Mouse (Mus musculus): ENCODE data around the gene Ccdc186. TPM values are rescaled to one million over a fixed set of nuclear protein-coding genes. Genes with fewer than 3 reads are reported as not detected.

Gene Ccdc186
- polyA plus RNA-seq, 1 experiment from 2014 or later = 25.2 TPM

GRCm38 (mm10) chr19:56745061-56745460, 76.9 kb downstream of the Ccdc186 start:
- DNase-seq (no peak), ATAC-seq (ENCODE audit: insufficient read depth) (no peak)
- Histone ChIP-seq H3K36me3 (ENCODE audit: insufficient read depth) (no peaks in the 10 kb centered on the region), H3K9me3 (ENCODE audit: low read depth, low read length) (no peaks in the 10 kb centered on the region), H3K27ac (ENCODE audit: low read depth) (no peak overlapping the region), H3K4me3 (ENCODE audit: low read depth, low read length) (no peak overlapping the region), H3K4me1 (ENCODE audit: insufficient read depth) (peaks cover 7% of the 10 kb centered on the region; the same call in 1 of the 2 replicates), H3K9ac (no peak overlapping the region), H3K27me3 (ENCODE audit: insufficient read depth, low read length) (no peaks in the 10 kb centered on the region), H3K4me2 (no peak overlapping the region)
- 72% methylated on average over 7 of the region's 7 CpGs for WGBS
- peak; percentile 39 for TF ChIP-seq CTCF (IDR thresholded peaks at IDR 0.05; ENCODE audit: low read depth)

Other genes starting within 250 kb of the Ccdc186 start
- gene Adrb1, start 100.0 kb downstream of the Ccdc186 start, polyA plus RNA-seq (2014; fragmentation: Nextera tagmentation; extraction: Ambion mirVana) = 1.2 and 1.6 TPM in 2 replicates
- gene Tdrd1, start 4.0 kb upstream of the Ccdc186 start, polyA plus RNA-seq (2014; fragmentation: Nextera tagmentation; extraction: Ambion mirVana) = 1.3 and 2.0 TPM in 2 replicates
- 10.3 and 11.5 TPM in 2 replicates for gene Vwa2, start 52.1 kb upstream of the Ccdc186 start, polyA plus RNA-seq (2014; fragmentation: Nextera tagmentation; extraction: Ambion mirVana)
- gene Afap1l2, start 186.0 kb upstream of the Ccdc186 start, polyA plus RNA-seq (2014; fragmentation: Nextera tagmentation; extraction: Ambion mirVana) = 23.3 and 24.2 TPM in 2 replicates